Mouse (Mus musculus): ENCODE data around the gene Zfp536. TPM values are rescaled to one million over a fixed set of nuclear protein-coding genes. Genes with fewer than 3 reads are reported as not detected.

Zfp536 gene
- polyA plus RNA-seq, 1 experiment from 2014 or later, result 8.8 TPM

DNA sequence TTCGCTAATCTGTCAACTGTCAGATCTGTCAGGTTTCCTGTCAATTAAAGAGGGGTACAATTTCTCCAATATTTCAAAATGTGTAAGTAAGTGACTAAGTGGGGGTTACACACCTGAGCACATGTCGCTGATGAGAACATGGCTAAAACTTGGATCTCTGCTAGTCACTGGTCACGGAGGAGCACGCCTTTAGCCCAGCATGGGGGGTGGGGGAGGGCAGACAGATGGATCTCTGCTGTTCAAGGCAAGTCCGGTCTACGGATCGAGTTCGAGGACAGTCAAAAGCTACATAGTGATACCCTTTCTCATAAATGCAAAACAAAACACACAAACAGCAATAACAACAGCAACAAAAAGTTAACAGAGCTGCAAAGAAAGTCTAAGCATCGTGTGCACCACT lies 245.1 kb downstream of the Zfp536 start:
- no peak overlapping the region for H3K4me2 ChIP-seq (ENCODE audit: low read depth, low read length)
- ATAC-seq, result no peak
- WGBS, result 87% methylated on average over 9 of the region's 9 CpGs
- H3K27ac ChIP-seq (ENCODE audit: low read length), result no peak overlapping the region
- H3K27me3 ChIP-seq (replicated peaks; ENCODE audit: control insufficient read depth, insufficient read depth, low read length), result no peaks in the 10 kb centered on the region
- H3K9me3 ChIP-seq (ENCODE audit: control insufficient read depth, low read length), result no peaks in the 10 kb centered on the region
- H3K36me3 ChIP-seq (ENCODE audit: control insufficient read depth, insufficient read depth, low read length), result no peaks in the 10 kb centered on the region
- no peak overlapping the region for H3K4me3 ChIP-seq (ENCODE audit: low read length)
- H3K4me1 ChIP-seq (ENCODE audit: control insufficient read depth, insufficient read depth, low read length), result no peaks in the 10 kb centered on the region
- no peak overlapping the region for H3K9ac ChIP-seq (ENCODE audit: low read depth, low read length)

DNA sequence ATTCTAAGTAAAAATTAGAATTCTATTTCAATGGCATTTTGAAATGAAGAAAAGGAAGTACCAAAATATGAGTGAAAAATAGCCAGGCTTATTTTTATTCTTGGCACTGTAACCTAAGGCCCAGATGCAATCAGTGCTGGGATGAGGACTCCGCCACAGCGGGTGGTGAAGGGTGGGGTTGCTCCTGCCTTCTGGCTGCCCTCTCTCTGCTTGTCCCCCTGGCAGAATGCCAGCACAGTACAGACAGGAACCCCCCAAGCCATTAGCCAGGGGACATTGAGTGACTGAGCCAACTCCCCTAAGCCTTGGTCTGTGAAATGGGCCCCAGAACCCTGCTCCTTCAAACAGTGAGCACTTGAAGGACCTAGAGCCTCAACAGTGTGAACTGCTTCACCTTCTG lies 245.6 kb downstream of the Zfp536 start:
- Histone ChIP-seq H3K27ac (ENCODE audit: low read length) (no peak overlapping the region), H3K9me3 (ENCODE audit: control insufficient read depth, low read length) (no peaks in the 10 kb centered on the region), H3K9ac (ENCODE audit: low read depth, low read length) (no peak overlapping the region), H3K36me3 (ENCODE audit: control insufficient read depth, insufficient read depth, low read length) (no peaks in the 10 kb centered on the region), H3K4me3 (ENCODE audit: low read length) (no peak overlapping the region), H3K27me3 (replicated peaks; ENCODE audit: control insufficient read depth, insufficient read depth, low read length) (no peaks in the 10 kb centered on the region), H3K4me1 (ENCODE audit: control insufficient read depth, insufficient read depth, low read length) (no peaks in the 10 kb centered on the region), H3K4me2 (ENCODE audit: low read depth, low read length) (no peak overlapping the region)
- ATAC-seq, result no peak
- 65% methylated on average over 2 of the region's 2 CpGs for WGBS

DNA sequence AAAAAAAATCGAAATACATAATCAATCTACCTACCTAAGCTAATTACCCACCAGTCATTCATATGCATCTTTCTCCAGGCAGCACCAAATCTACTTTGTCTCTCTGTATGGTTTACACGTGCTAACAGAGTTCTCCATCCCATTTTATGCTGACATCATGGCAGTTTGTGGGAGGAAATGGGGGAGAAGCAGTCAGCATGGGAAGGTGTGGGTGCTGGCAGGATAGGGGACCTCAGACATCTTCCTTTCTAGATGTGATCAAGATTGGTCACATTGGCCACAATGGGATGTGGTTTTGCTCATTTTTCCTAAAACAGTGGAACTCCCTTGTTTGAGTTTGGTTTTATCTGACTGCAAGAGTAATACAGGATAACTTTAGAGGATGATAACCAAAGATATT lies 252.0 kb downstream of the Zfp536 start:
- Histone ChIP-seq H3K4me2 (ENCODE audit: low read depth, low read length) (no peak overlapping the region), H3K4me1 (ENCODE audit: control insufficient read depth, insufficient read depth, low read length) (no peaks in the 10 kb centered on the region), H3K27me3 (replicated peaks; ENCODE audit: control insufficient read depth, insufficient read depth, low read length) (no peaks in the 10 kb centered on the region; the same call in 1 of the 2 replicates), H3K27ac (ENCODE audit: low read length) (no peak overlapping the region), H3K36me3 (ENCODE audit: control insufficient read depth, insufficient read depth, low read length) (no peaks in the 10 kb centered on the region), H3K4me3 (ENCODE audit: low read length) (no peak overlapping the region), H3K9me3 (ENCODE audit: control insufficient read depth, low read length) (no peaks in the 10 kb centered on the region), H3K9ac (ENCODE audit: low read depth, low read length) (no peak overlapping the region)
- no peak for ATAC-seq
- WGBS, result 73% methylated on average over 2 of the region's 2 CpGs

DNA sequence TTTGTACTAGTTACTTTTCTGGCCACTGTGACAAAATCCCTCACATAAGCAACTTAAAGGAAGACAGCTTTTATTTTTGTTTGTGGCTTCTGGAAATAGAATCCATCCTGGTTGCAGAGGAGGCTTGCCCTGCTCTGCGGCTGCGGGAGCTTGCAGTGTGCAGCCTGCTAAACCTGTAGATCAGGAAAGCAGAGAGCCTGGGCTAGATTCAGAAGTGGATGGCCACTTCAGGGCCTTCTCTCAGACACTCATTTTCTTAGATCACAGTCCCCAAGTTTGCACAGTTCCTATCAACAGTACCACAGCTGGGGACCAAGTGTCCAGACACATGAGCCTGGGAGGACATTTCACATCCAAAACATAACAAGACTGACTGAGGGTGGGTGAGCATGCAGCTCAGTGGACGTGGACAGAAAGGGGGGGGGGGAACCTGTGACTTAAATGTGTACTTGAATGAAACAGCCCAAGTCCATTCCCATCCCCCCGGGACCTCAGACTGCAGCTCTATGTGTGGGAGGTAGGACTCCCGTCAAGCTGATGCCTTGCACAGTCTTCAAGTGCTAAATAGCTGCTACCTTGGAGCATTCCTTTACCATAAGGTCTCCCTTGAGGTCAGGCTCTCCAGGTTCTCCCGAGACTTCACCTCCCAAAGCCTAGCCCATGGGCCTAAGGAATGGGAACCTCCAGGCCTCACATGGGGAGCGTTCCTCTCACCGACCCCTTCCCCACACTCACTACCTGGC lies 262.3 kb downstream of the Zfp536 start:
- Histone ChIP-seq H3K27me3 (replicated peaks; ENCODE audit: control insufficient read depth, insufficient read depth, low read length) (no peaks in the 10 kb centered on the region), H3K9me3 (ENCODE audit: control insufficient read depth, low read length) (no peaks in the 10 kb centered on the region), H3K36me3 (ENCODE audit: control insufficient read depth, insufficient read depth, low read length) (no peaks in the 10 kb centered on the region), H3K27ac (ENCODE audit: low read length) (no peak overlapping the region), H3K4me2 (ENCODE audit: low read depth, low read length) (no peak overlapping the region), H3K4me3 (ENCODE audit: low read length) (no peak overlapping the region), H3K9ac (ENCODE audit: low read depth, low read length) (no peak overlapping the region), H3K4me1 (ENCODE audit: control insufficient read depth, insufficient read depth, low read length) (no peaks in the 10 kb centered on the region)
- 75% methylated on average over 8 of the region's 8 CpGs for WGBS
- no peak for ATAC-seq

- Histone ChIP-seq H3K27me3 (replicated peaks; ENCODE audit: control insufficient read depth, insufficient read depth, low read length) (no peaks in the 10 kb centered on the region), H3K4me3 (ENCODE audit: low read length) (no peak overlapping the region), H3K36me3 (ENCODE audit: control insufficient read depth, insufficient read depth, low read length) (no peaks in the 10 kb centered on the region), H3K4me1 (ENCODE audit: control insufficient read depth, insufficient read depth, low read length) (no peaks in the 10 kb centered on the region), H3K27ac (ENCODE audit: low read length) (no peak overlapping the region), H3K9ac (ENCODE audit: low read depth, low read length) (no peak overlapping the region), H3K9me3 (ENCODE audit: control insufficient read depth, low read length) (no peaks in the 10 kb centered on the region), H3K4me2 (ENCODE audit: low read depth, low read length) (no peak overlapping the region)
- WGBS, result 68% methylated on average over 9 of the region's 9 CpGs
- no peak for ATAC-seq
These were observed 263.7 kb downstream of the Zfp536 start for GRCm38 (mm10) chr7:37509700-37510099.

DNA sequence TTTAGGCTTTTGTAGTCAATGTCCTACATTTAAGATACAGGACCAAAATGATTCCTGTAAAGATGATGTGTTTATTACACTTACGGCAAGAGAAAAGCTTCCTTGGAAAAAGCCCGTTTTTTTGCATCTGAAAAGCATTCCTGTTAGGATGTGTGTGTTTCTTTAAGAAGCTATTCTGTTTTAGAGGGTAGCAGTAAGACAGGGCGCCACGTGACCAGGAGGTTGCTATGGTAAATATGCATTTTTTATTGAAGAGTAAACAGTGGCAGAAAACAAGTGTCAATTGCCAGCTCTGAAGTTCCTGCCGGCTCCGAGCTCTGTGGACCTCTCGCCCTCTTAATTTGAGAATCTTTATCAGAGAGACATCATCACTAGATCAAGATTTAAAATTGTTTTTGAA lies 267.9 kb downstream of the Zfp536 start:
- Histone ChIP-seq H3K27ac (ENCODE audit: low read length) (no peak overlapping the region), H3K9me3 (ENCODE audit: control insufficient read depth, low read length) (no peaks in the 10 kb centered on the region), H3K4me2 (ENCODE audit: low read depth, low read length) (no peak overlapping the region), H3K36me3 (ENCODE audit: control insufficient read depth, insufficient read depth, low read length) (no peaks in the 10 kb centered on the region), H3K4me3 (ENCODE audit: low read length) (no peak overlapping the region), H3K27me3 (replicated peaks; ENCODE audit: control insufficient read depth, insufficient read depth, low read length) (no peaks in the 10 kb centered on the region), H3K9ac (ENCODE audit: low read depth, low read length) (no peak overlapping the region), H3K4me1 (ENCODE audit: control insufficient read depth, insufficient read depth, low read length) (no peaks in the 10 kb centered on the region)
- ATAC-seq, result no peak
- WGBS, result 45% methylated on average over 7 of the region's 7 CpGs

DNA sequence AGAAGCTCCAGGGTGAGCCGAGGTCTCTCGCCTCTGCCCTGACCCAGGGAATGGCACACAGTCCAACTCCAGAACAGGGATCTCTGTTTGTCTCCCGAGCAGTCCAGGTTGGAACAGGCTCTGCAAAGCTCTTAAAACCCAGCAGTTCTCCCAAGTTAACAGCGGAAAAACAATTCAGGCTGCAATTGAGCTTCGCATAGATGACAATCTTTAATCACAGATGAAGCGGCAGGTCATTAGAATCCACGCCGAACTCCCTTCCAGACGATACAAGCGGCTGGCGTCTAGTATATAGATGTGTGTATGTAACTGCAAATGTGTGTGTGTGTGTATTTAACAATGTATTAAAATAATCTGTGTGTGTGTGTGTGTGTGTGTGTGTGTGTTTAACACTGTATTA lies 268.3 kb downstream of the Zfp536 start:
- Histone ChIP-seq H3K27me3 (replicated peaks; ENCODE audit: control insufficient read depth, insufficient read depth, low read length) (no peaks in the 10 kb centered on the region), H3K36me3 (ENCODE audit: control insufficient read depth, insufficient read depth, low read length) (no peaks in the 10 kb centered on the region), H3K27ac (ENCODE audit: low read length) (no peak overlapping the region), H3K4me3 (ENCODE audit: low read length) (no peak overlapping the region), H3K9ac (ENCODE audit: low read depth, low read length) (no peak overlapping the region), H3K4me1 (ENCODE audit: control insufficient read depth, insufficient read depth, low read length) (no peaks in the 10 kb centered on the region), H3K4me2 (ENCODE audit: low read depth, low read length) (no peak overlapping the region), H3K9me3 (ENCODE audit: control insufficient read depth, low read length) (no peaks in the 10 kb centered on the region)
- 73% methylated on average over 11 of the region's 11 CpGs for WGBS
- no peak for ATAC-seq

GRCm38 (mm10) chr7:37498881-37499280 lies 274.6 kb downstream of the Zfp536 start:
- no peak for ATAC-seq
- WGBS, result 65% methylated on average over 5 of the region's 5 CpGs
- no peak overlapping the region for H3K27ac ChIP-seq (ENCODE audit: low read length)

DNA sequence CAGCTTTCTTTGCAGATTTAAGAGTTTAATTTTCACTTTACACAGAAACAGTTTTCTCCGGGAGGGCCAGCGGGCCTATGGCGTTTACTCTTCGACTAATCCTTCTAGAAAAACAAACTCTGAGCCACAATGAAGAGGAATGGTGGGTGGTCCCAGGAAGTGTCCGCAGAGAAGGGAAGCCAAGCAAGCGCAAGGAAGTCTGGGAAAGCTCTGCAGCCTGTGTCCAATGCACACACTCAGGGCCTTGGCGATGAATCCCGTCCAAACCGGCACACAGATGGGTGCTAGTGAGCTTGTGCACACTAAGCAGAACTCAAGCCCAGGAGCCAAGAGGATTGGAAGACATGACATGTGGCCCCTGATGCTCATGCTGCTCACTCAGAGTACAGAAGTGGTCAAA lies 276.9 kb downstream of the Zfp536 start:
- peak; percentile 40; the same call in 1 of the 2 replicates for ATAC-seq
- H3K4me3 ChIP-seq (ENCODE audit: low read length), result no peak overlapping the region
- H3K36me3 ChIP-seq (ENCODE audit: control insufficient read depth, insufficient read depth, low read length), result no peaks in the 10 kb centered on the region
- 49% methylated on average over 9 of the region's 9 CpGs for WGBS
- no peak overlapping the region for H3K4me2 ChIP-seq (ENCODE audit: low read depth, low read length)
- no peaks in the 10 kb centered on the region for H3K27me3 ChIP-seq (replicated peaks; ENCODE audit: control insufficient read depth, insufficient read depth, low read length)
- H3K9me3 ChIP-seq (ENCODE audit: control insufficient read depth, low read length), result no peaks in the 10 kb centered on the region
- no peak overlapping the region for H3K9ac ChIP-seq (ENCODE audit: low read depth, low read length)
- H3K4me1 ChIP-seq (ENCODE audit: control insufficient read depth, insufficient read depth, low read length), result peaks cover 4% of the 10 kb centered on the region; the same call in 1 of the 2 replicates
- peak overlapping the region; percentile 24; the same call in 1 of the 2 replicates for H3K27ac ChIP-seq (ENCODE audit: low read length)

More at GRCm38 (mm10) chr7:37498881-37499280, 274.6 kb downstream of the Zfp536 start:
- no peak overlapping the region for H3K4me3 ChIP-seq (ENCODE audit: low read length)
- H3K27me3 ChIP-seq (replicated peaks; ENCODE audit: control insufficient read depth, insufficient read depth, low read length), result no peaks in the 10 kb centered on the region
- no peak overlapping the region for H3K4me2 ChIP-seq (ENCODE audit: low read depth, low read length)
- H3K9me3 ChIP-seq (ENCODE audit: control insufficient read depth, low read length), result no peaks in the 10 kb centered on the region
- peaks cover 4% of the 10 kb centered on the region; the same call in 1 of the 2 replicates for H3K4me1 ChIP-seq (ENCODE audit: control insufficient read depth, insufficient read depth, low read length)
- no peaks in the 10 kb centered on the region for H3K36me3 ChIP-seq (ENCODE audit: control insufficient read depth, insufficient read depth, low read length)
- no peak overlapping the region for H3K9ac ChIP-seq (ENCODE audit: low read depth, low read length)

DNA sequence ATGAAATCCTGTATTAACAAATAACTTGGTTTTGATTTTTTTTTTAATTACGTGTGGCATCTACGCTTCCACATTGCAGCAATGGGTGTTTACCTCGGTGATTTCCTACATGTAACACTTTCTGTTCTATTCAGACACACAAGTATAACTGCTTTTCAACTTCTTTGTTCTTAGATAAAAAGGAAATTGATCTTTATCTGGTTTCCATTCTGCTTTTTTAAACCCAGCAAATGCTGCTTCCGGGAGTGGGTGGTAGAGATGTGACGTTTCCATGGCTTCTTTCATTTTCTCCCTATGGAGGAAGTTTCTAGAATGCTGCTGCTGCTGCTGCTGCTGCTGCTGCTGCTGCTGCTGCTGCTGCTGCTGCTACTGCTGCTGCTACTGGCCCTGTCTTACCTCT lies 283.1 kb downstream of the Zfp536 start:
- WGBS, result 72% methylated on average over 5 of the region's 5 CpGs
- H3K36me3 ChIP-seq (ENCODE audit: control insufficient read depth, insufficient read depth, low read length), result no peaks in the 10 kb centered on the region
- H3K9me3 ChIP-seq (ENCODE audit: control insufficient read depth, low read length), result no peaks in the 10 kb centered on the region
- no peak overlapping the region for H3K27ac ChIP-seq (ENCODE audit: low read length)
- H3K9ac ChIP-seq (ENCODE audit: low read depth, low read length), result no peak overlapping the region
- no peaks in the 10 kb centered on the region for H3K27me3 ChIP-seq (replicated peaks; ENCODE audit: control insufficient read depth, insufficient read depth, low read length)
- no peak overlapping the region for H3K4me3 ChIP-seq (ENCODE audit: low read length)
- no peaks in the 10 kb centered on the region for H3K4me1 ChIP-seq (ENCODE audit: control insufficient read depth, insufficient read depth, low read length)
- ATAC-seq, result no peak
- no peak overlapping the region for H3K4me2 ChIP-seq (ENCODE audit: low read depth, low read length)
